In the genomic region with DNA sequence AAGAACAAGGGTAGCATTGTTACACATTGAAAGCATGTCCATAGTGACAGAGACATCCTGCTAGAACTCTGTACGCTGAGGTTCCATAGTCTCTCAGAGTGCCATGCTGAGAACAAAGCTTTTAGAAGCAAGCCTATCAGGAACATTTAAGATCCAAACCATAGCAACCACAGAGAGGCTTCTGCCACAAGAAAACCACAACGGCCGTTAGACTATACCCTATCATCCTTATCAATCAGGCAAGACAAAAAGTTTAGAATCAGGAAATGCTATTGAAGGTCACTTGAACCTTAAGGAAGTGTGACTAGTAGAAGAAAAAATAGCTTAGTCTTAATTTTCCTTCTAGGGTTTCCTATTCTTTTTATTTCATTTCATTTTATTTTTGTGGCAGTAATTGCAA, we compare ENCODE assay signal across 26 mouse cellular contexts.
"Had no signal": no experiment of that assay in that cellular context is flagged by ENCODE, and none has a peak within 500 bp of the region (broad histone marks: within the 10 kb centered on the region; RNA-seq: fewer than 3 reads in every experiment).

No protein-coding gene starts in this region.

- DNase-seq: gastrocnemius, adult 2 months; gastrocnemius, postnatal 10 days; gastrocnemius, postnatal 25 days; heart, adult 18-20 months; heart, postnatal 14 days; heart, postnatal 36 days; kidney, adult 11 months; kidney, adult 2 months; kidney, adult 9 months; kidney, postnatal 14 days; kidney, postnatal 36 days; layer of hippocampus, adult 9-11 months; layer of hippocampus, postnatal 36 days; left cerebral cortex, postnatal 4 days had no signal

- H3K4me1 ChIP-seq: heart, embryonic 10.5 days; heart, embryonic 13.5 days; heart, embryonic 15.5 days; hindbrain, embryonic 13.5 days; hindbrain, embryonic 15.5 days; kidney, embryonic 15.5 days; limb, embryonic 13.5 days; limb, embryonic 15.5 days had no signal

- H3K4me2 ChIP-seq: heart, embryonic 13.5 days; heart, embryonic 15.5 days; hindbrain, embryonic 13.5 days; hindbrain, embryonic 15.5 days; kidney, embryonic 15.5 days; limb, embryonic 13.5 days; limb, embryonic 15.5 days had no signal

- ATAC-seq: hindbrain, postnatal 0 days; intestine, embryonic 16.5 days had no signal

- H3K9ac ChIP-seq: heart, embryonic 13.5 days; heart, embryonic 15.5 days; hindbrain, embryonic 13.5 days; hindbrain, embryonic 15.5 days; kidney, embryonic 15.5 days; limb, embryonic 13.5 days; limb, embryonic 15.5 days; liver, embryonic 14.5 days had no signal

- H3K27ac ChIP-seq: gastrocnemius, adult 2 months; heart, embryonic 10.5 days; heart, embryonic 13.5 days; heart, embryonic 15.5 days; hindbrain, embryonic 13.5 days; hindbrain, embryonic 15.5 days; hindbrain, postnatal 0 days; kidney, embryonic 15.5 days; kidney, postnatal 0 days; limb, embryonic 13.5 days; limb, embryonic 15.5 days; liver, embryonic 14.5 days had no signal

- H3K9me3 ChIP-seq: heart, embryonic 10.5 days; heart, embryonic 13.5 days; heart, embryonic 15.5 days; hindbrain, embryonic 13.5 days; hindbrain, embryonic 15.5 days; kidney, embryonic 15.5 days; limb, embryonic 13.5 days; limb, embryonic 15.5 days had no signal

- H3K36me3 ChIP-seq: heart, embryonic 10.5 days; heart, embryonic 13.5 days; heart, embryonic 15.5 days; hindbrain, embryonic 13.5 days; hindbrain, embryonic 15.5 days; kidney, embryonic 15.5 days; limb, embryonic 13.5 days; limb, embryonic 15.5 days had no signal

- H3K4me3 ChIP-seq: gastrocnemius, adult 2 months; heart, embryonic 10.5 days; heart, embryonic 13.5 days; heart, embryonic 15.5 days; hindbrain, embryonic 13.5 days; hindbrain, embryonic 15.5 days; kidney, embryonic 15.5 days; limb, embryonic 13.5 days; limb, embryonic 15.5 days had no signal

- H3K27me3 ChIP-seq: heart, embryonic 13.5 days; heart, embryonic 15.5 days; hindbrain, embryonic 13.5 days; hindbrain, embryonic 15.5 days; kidney, embryonic 15.5 days; limb, embryonic 13.5 days; limb, embryonic 15.5 days had no signal
